Mouse (Mus musculus) heart, postnatal 0 days (tissue): Measurements from ENCODE around the gene Bicd2. TPM values are rescaled to one million over a fixed set of nuclear protein-coding genes. Genes with fewer than 3 reads are reported as not detected.

ENCODE experiments used
- ATAC-seq: fragments of 200-750 bp; cut with Nextera tagmentation; 2 replicates; pipeline ENCODE4 v1.8.0; 2017; ENCODE audit warnings: low read depth, moderate number of reproducible peaks, moderate library complexity; ENCODE audit not compliant: insufficient read depth
- DNase-seq: peaks from one replicate; pipeline ENCODE4 v3.0.0-alpha.2; 2016; ENCODE audit warnings: low spot score
- H3K27ac ChIP-seq: fragments of 300-500 bp; sonication (generic); 2 replicates; pipeline ENCODE4 v1.5.1; 2014; ENCODE audit warnings: low read depth, mild to moderate bottlenecking
- H3K27me3 ChIP-seq: fragments of 300-500 bp; sonication (generic); 2 replicates; pipeline ENCODE4 v1.6.1; 2014; ENCODE audit warnings: low read length, mixed read lengths; ENCODE audit not compliant: control insufficient read depth, insufficient read depth
- H3K36me3 ChIP-seq: fragments of 300-500 bp; sonication (generic); replicated peaks from 2 replicates; pipeline ENCODE4 v1.6.1; 2014; ENCODE audit warnings: low read length, mixed read lengths; ENCODE audit not compliant: control insufficient read depth, insufficient read depth
- H3K4me1 ChIP-seq: fragments of 300-500 bp; sonication (generic); 2 replicates; pipeline ENCODE4 v1.6.1; 2014; ENCODE audit warnings: antibody characterized with exemption; ENCODE audit not compliant: control insufficient read depth, insufficient read depth
- H3K4me2 ChIP-seq: fragments of 300-500 bp; sonication (generic); 2 replicates; pipeline ENCODE4 v1.6.1; 2014; ENCODE audit warnings: low read depth, mild to moderate bottlenecking, low read length, moderate library complexity
- H3K4me3 ChIP-seq: fragments of 300-500 bp; sonication (generic); 2 replicates; pipeline ENCODE4 v1.5.1; 2014; ENCODE audit warnings: low read depth, low read length
- H3K9ac ChIP-seq: fragments of 300-500 bp; sonication (generic); replicated peaks from 2 replicates; pipeline ENCODE4 v1.6.1; 2014; ENCODE audit warnings: low read depth, low read length, mixed read lengths
- H3K9me3 ChIP-seq: fragments of 300-500 bp; sonication (generic); replicated peaks from 2 replicates; pipeline ENCODE4 v1.6.1; 2016; ENCODE audit warnings: low read length; ENCODE audit not compliant: control insufficient read depth
- CTCF ChIP-seq: IDR thresholded peaks from 2 replicates; pipeline ENCODE4 v1.5.1; 2016; ENCODE audit warnings: antibody characterized with exemption, control low read depth, low read depth
- EP300 ChIP-seq: IDR thresholded peaks from 2 replicates; pipeline ENCODE4 v1.6.1; 2016; ENCODE audit warnings: antibody characterized with exemption, low read depth
- WGBS: fragments of 180-500 bp; shearing (Covaris S2); extraction: QIAGEN DNeasy Blood & Tissue Kit; methylation state at CpG from one replicate; pipeline ENCODE4 v1.1.7; 2014; 5-methylcytosine and 5-hydroxymethylcytosine counted together
- polyA plus RNA-seq: library from polyadenylated mRNA; unstranded; fragments of >200 nt; fragmentation: Nextera tagmentation; extraction: Ambion mirVana; gene quantifications from 2 replicates; pipeline ENCODE4 v1.2.1, GENCODE M21; 2015
- total RNA-seq: library from RNA; depleted of rRNA; stranded (reverse); fragments of >200 nt; gene quantifications from 2 replicates; pipeline ENCODE4 v1.2.3, GENCODE M21; 2014; ENCODE audit warnings: low replicate concordance

Gene Bicd2
- total and polyA plus RNA-seq, 2 experiments from 2014 or later, result 43.5 to 54.2 TPM

DNA sequence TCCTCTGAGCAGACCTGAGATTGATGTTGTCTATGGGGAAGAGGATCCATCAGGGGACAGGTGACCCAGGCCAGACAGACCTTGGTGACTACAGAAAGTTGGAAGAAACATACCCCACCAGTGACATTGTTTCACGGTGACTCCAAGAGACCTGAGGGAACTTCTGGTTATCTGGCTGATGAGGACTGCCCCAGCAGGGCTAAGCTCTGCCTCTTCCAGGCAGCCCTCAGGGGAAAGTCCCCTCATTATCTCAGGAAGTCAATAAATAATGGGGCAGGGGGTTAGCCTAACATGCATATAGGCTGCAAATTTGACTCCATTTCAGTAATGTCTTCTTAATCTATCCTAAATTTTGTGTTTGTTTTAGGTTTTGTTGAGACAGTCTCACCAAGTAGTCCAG, 31.9 kb upstream of the Bicd2 start:
- WGBS, result 75% methylated on average over 1 of the region's 1 CpGs
- no peak overlapping the region for H3K9ac ChIP-seq
- TF ChIP-seq CTCF (no peak), EP300 (no peak)
- no peak overlapping the region for H3K4me3 ChIP-seq
- no peaks in the 10 kb centered on the region for H3K9me3 ChIP-seq
- no peak for ATAC-seq
- no peak for DNase-seq
- no peaks in the 10 kb centered on the region for H3K27me3 ChIP-seq
- H3K4me2 ChIP-seq, result no peak overlapping the region
- H3K36me3 ChIP-seq, result no peaks in the 10 kb centered on the region
- H3K4me1 ChIP-seq, result peaks cover 11% of the 10 kb centered on the region; the same call in 1 of the 2 replicates
- H3K27ac ChIP-seq, result no peak overlapping the region

DNA sequence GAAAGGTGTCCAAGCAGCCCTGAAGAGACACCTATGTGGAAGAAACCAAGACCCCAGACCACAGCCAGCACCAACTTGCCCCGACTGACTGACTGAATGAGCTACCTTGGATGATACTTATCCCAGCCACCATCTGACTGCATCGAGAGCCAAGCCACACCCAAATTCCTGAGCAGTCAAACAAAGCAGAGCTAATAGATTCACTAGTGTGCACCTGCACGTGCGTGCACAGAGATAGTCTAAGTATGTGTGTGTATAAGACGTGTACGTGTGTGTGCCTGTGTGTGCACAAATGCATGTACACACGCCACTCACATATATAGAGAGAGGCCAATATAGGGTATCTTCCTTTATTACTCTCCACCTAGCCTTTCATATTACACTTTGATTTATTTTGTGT, 29.7 kb upstream of the Bicd2 start:
- Histone ChIP-seq H3K4me1 (peaks cover 11% of the 10 kb centered on the region; the same call in 1 of the 2 replicates), H3K9me3 (no peaks in the 10 kb centered on the region), H3K27me3 (no peaks in the 10 kb centered on the region), H3K36me3 (no peaks in the 10 kb centered on the region), H3K4me3 (no peak overlapping the region), H3K4me2 (no peak overlapping the region), H3K9ac (no peak overlapping the region), H3K27ac (no peak overlapping the region)
- no peak for ATAC-seq
- no peak for DNase-seq
- WGBS, result 73% methylated on average over 7 of the region's 7 CpGs
- TF ChIP-seq CTCF (no peak), EP300 (no peak)

DNA sequence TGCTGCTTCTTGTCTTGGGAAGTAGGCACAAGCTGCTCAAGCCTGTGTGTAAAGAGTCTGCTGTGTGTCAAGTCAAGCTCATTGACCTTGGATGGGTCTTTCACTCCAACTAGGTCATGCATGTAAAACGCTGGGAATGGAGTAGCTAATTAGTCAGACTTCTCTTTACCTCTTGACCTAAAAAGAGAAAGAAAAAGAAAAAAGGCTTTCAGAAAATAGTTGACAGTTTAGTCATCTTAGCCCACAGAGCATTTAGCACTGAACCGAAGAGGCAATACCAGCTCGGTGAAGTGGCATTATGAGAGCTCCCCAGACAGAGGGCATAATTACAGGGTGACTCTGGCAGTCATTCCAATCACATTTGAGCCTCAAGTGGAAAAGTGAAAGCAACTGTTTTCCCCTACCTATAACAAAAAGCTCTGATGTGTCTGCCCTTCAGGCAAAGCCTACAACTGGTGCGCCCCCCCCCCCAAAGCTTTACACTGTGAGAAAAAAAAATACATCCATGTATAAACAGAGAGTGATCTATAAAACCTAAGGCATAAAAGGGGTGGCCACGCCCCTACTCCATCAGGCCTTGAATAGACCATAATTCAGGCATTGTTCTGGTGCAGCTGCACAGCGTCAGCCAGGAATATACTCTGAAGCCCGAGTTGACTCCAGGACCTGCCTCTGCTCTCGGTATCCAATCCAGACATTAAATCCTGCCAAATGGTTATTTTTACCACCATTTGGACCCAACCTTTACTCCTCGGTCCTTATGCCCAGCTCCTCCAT, 24.8 kb upstream of the Bicd2 start:
- Histone ChIP-seq H3K27ac (no peak overlapping the region), H3K9me3 (no peaks in the 10 kb centered on the region), H3K9ac (no peak overlapping the region), H3K4me1 (peaks cover 6% of the 10 kb centered on the region; the same call in 1 of the 2 replicates), H3K27me3 (no peaks in the 10 kb centered on the region), H3K4me3 (no peak overlapping the region), H3K36me3 (no peaks in the 10 kb centered on the region), H3K4me2 (no peak overlapping the region)
- no peak for DNase-seq
- ATAC-seq, result no peak
- no peak for TF ChIP-seq EP300
- no peak for TF ChIP-seq CTCF
- 63% methylated on average over 9 of the region's 9 CpGs for WGBS

DNA sequence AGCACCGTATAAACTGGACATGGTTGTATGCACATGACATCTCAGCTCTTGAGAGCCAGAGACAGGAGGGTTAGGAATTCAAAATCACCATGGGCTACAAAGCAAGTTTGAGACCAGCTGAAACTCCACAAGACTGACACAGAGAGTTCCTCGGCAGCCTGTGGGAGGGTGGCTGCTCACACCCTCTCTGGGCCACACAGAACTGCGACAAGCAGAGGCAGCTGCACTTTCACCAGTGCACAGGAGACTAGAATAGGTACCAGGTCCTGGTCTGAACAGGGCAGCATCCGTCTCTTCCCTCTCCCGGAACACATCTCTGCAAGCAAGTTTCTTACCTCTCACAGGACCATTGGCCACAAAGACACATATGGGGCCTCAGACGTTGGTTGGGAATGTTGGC, 23.9 kb upstream of the Bicd2 start:
- Histone ChIP-seq H3K27me3 (no peaks in the 10 kb centered on the region), H3K4me3 (no peak overlapping the region), H3K9ac (no peak overlapping the region), H3K9me3 (no peaks in the 10 kb centered on the region), H3K36me3 (no peaks in the 10 kb centered on the region), H3K27ac (no peak overlapping the region), H3K4me2 (no peak overlapping the region), H3K4me1 (peaks cover 6% of the 10 kb centered on the region; the same call in 1 of the 2 replicates)
- DNase-seq (no peak), ATAC-seq (no peak)
- TF ChIP-seq CTCF (no peak), EP300 (no peak)
- WGBS, result 79% methylated on average over 6 of the region's 6 CpGs

DNA sequence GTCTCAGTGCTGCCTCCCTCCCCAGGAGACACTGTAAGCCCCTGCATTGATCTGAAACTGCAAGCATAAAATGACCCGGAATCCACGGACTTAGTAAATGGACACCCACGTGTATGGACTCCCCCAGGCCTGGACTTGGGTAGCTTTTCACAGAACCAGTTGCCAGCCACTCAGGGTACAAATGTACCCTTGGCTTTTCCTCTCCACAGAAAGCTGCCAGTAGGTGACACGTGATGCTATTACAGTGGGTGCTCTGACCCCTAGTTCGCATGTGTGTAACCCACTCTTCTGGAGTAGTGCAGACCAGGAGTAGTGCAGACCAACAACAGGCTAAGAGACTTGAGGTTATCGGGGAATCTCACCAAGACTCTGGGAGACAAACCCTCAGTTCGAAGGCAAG, 23.5 kb upstream of the Bicd2 start:
- Histone ChIP-seq H3K9me3 (no peaks in the 10 kb centered on the region), H3K4me3 (no peak overlapping the region), H3K4me2 (no peak overlapping the region), H3K4me1 (peaks cover 6% of the 10 kb centered on the region; the same call in 1 of the 2 replicates), H3K36me3 (no peaks in the 10 kb centered on the region), H3K27ac (no peak overlapping the region), H3K9ac (no peak overlapping the region), H3K27me3 (no peaks in the 10 kb centered on the region)
- WGBS, result 89% methylated on average over 7 of the region's 7 CpGs
- no peak for TF ChIP-seq EP300
- no peak for TF ChIP-seq CTCF
- ATAC-seq, result no peak
- DNase-seq, result no peak

DNA sequence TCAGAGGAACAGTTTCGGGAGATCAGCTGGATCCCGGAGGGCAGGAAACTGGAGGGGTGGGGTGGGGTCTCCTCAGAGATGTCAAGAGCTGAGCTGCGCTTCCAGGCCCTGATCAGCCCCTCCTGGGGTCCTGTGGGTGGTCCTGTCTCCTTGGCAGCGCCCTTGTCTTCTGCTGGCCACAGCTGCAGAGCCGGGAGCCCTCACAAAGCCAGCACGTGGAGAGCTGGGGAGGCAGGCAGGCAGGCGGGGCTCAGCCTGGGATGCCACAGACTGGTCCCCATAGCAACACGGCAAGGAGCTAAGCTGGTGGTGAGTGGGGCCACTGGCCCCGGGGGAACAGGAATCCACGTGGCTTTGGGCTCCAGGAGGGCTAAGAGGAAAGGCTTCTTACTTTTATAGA, 21.3 kb upstream of the Bicd2 start, which contains the start of gene Fgd3:
Fgd3 (minus strand) TSS at position 272 of the 400 bp plus-strand sequence.
- no peaks in the 10 kb centered on the region for H3K27me3 ChIP-seq
- 8% methylated on average over 10 of the region's 10 CpGs for WGBS
- peak; percentile 48; the same call in 1 of the 2 replicates for ATAC-seq
- H3K9me3 ChIP-seq, result no peaks in the 10 kb centered on the region
- peaks cover 6% of the 10 kb centered on the region; the same call in 1 of the 2 replicates for H3K4me1 ChIP-seq
- no peak within 1 kb of the TSS for H3K4me3 ChIP-seq
- peak within 1 kb of the TSS; percentile 17 for H3K4me2 ChIP-seq
- no peak within 1 kb of the TSS for H3K9ac ChIP-seq
- no peak within 1 kb of the TSS for H3K27ac ChIP-seq
- H3K36me3 ChIP-seq, result no peaks in the 10 kb centered on the region
- TF ChIP-seq EP300 (no peak), CTCF (no peak)
- DNase-seq, result peak; percentile 32
